Mouse (Mus musculus) T-helper 2 cell (primary cell): ENCODE data around the gene Afm.

ENCODE experiments used
- in situ Hi-C: fragments of 300-600 bp; cut with MboI, MseI; formaldehyde crosslinking; loops from one replicate; pipeline ENCODE4 v1.15.1; 2025; ENCODE audit warnings: high pct_unique_total_duplicates

Afm gene

DNA sequence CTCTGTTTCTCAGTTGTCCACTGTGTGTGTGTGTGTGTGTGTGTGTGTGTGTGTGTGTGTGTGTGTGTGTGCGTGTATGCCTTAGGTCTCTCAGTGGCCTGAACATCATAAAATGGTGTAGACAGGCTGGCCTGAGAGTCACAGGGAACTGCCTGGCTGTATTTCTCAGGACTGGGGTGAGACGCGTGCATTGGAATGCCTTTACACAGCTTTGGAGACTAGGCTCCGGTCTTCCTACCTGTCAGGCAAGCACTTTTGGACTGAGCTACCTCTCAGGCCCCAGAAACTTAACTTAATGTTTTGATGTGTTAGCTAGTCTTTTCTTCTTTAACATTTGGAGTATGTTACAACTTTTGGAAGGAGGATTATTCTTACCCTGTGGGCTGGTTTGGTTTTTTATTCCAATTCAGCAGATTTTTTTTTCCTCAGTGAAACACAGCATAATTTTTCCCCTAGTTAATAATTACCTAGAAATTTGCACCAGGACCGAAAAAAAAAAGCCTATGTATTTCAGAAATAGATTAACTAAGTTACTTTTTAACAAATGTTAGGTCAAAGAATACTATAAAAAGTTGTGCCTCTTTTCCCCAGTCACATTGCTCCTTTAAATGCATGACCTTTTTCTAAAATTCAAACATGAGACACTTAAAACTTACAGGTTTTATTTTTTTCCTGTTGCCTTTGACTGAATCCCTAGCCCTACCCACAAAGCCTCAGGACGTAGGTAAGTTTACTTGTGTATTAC, at the start of gene Afm:
TSS of gene Afm (plus strand) at position 577 of the 745 bp plus-strand sequence.
- in situ Hi-C loops = no loop called here

- in situ Hi-C loops = loop anchor here (10.0 kb wide), 1 partner anchor 814 kb away; no protein-coding TSS in a partner anchor
Measured at GRCm38 (mm10) chr5:90470836-90471235, 47.9 kb upstream of the Afm start.

DNA sequence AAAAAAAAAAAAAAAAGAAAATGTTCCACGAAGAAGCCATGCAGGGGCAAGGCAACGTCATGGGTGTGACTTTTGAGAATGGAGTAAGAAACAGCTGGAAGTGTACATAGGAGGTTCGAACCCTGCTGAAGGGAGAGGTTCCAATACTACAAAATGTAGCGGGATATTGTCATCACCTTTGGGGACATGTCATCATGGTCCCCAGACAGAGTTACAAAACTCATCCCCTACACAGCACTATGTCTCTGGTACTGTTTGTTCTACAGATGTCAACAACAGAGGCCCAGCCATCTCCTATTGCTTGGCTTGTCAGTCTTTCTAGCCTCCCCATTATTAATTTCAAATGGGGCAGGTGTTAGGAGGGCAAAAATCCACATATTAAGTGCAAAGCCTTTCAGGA, 44.8 kb upstream of the Afm start:
- in situ Hi-C loops = loop anchor here (10.0 kb wide), 1 partner anchor 811 kb away; no protein-coding TSS in a partner anchor

GRCm38 (mm10) chr5:90474369-90474768, 44.4 kb upstream of the Afm start:
- in situ Hi-C loops = loop anchor here (10.0 kb wide), 1 partner anchor 810 kb away; no protein-coding TSS in a partner anchor

DNA sequence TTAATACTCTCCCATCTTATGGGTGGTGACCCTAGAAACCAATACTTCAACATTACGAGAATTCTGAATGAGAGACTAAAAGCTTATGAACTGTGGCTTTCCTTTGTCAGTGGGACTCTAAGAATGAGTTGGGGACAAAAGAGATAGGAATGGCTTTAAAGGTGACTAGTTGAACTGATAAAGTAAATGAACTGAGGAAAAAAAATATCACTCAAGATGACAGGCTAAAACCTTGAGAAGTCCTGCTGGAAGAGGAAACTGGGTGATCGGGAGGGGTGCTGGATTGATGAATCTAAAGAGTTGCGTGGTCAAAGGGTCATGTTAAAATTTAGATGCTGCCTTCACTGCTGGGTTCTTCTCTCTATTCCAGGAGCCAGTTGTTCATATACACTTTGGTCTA, 42.0 kb upstream of the Afm start:
- in situ Hi-C loops = loop anchor here (10.0 kb wide), 1 partner anchor 808 kb away; no protein-coding TSS in a partner anchor

DNA sequence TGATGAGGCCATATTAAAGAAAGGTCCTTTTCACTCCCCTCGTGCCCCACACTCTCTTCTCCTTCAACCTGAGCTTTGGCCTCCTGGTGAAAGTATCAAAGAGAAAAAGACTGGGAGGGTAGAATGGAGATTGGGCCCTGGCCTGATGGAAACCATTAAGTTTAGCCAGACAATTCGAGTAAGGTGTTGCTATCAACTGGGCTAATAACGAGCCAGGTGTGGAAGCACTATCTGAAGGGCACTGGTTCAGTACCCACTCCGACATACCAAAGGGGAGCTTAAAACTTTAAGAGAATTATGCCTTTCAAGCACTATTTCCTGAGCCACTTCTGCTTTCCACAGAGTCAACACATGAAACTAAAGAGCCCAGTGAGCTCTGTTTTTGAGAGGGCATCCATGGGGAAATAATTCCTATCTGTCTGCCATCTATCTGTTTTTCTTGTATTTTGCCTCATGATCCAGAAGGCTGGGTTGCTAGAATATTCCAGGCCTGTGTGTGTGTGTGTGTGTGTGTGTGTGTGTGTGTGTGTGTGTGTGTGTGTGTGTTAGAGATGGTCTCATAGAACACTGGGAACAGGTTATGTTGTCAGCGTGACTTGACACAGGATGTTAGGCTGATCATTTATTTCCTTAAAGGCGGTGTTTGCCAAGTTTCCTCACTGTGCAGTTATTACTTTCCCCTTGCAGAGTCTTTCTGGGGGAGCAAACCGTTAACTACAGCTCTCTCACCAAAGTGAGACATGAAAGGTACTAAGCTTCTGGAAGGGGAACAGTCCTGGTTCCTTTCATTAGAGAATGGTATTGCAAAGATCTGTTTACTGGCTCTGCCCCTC, 41.2 kb upstream of the Afm start:
- in situ Hi-C loops = loop anchor here (10.0 kb wide), 1 partner anchor 807 kb away; no protein-coding TSS in a partner anchor

- in situ Hi-C loops = loop anchor here (10.0 kb wide), 1 partner anchor 806 kb away; no protein-coding TSS in a partner anchor
Measured at GRCm38 (mm10) chr5:90478886-90479285, 39.8 kb upstream of the Afm start.

GRCm38 (mm10) chr5:90485597-90485996, 33.1 kb upstream of the Afm start:
- in situ Hi-C loops = no loop called here

- in situ Hi-C loops = no loop called here
Measured at GRCm38 (mm10) chr5:90488323-90488722, 30.4 kb upstream of the Afm start.

GRCm38 (mm10) chr5:90490518-90490917, 28.2 kb upstream of the Afm start, which contains the start of gene Afp:
Gene Afp, plus strand, starts transcription at chr5:90490737.
- in situ Hi-C loops = loop anchor here (10.0 kb wide), 1 partner anchor 286 kb away; no protein-coding TSS in a partner anchor

DNA sequence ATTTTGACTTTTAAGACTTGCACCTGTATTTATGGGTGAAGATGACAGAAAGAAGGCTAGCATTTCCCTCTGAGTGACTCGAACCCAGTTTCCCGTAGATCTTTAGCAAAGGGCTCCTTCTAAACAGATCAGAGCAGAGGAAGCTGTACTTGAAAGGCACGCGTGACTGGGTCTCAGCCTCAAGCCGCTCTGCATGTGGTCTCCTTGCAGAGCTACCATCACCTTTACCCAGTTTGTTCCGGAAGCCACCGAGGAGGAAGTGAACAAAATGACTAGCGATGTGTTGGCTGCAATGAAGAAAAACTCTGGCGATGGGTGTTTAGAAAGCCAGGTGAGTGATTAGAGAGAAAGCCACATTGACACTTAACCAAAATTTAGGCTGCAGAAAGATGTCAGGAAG, 26.3 kb upstream of the Afm start:
- in situ Hi-C loops = loop anchor here (10.0 kb wide), 1 partner anchor 288 kb away; no protein-coding TSS in a partner anchor

DNA sequence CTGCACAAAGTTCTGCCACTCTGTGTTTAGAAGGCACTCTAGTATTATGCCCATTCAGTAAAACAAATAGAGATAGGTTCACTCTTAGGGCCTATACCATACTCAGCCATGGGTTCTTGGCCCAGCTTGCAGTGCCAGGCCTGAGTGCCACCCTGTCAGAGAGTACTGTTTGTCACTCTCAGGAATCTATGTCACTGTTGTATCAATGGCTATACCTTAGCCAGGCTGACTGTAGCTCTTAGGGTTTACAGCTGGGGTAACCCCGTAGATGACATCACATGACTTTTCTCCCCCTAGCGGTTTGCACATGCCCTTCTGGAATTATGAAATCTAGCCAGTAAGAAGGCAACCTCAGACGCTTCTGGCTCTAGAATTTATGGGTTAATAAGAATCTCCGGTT, 24.4 kb upstream of the Afm start:
- in situ Hi-C loops = loop anchor here (10.0 kb wide), 1 partner anchor 290 kb away; no protein-coding TSS in a partner anchor

- in situ Hi-C loops = loop anchor here (10.0 kb wide), 1 partner anchor 295 kb away; no protein-coding TSS in a partner anchor
Measured at GRCm38 (mm10) chr5:90499509-90499908, 19.2 kb upstream of the Afm start.

GRCm38 (mm10) chr5:90500714-90501113, 18.0 kb upstream of the Afm start:
- in situ Hi-C loops = loop anchor here (5.0 to 10.0 kb wide), 2 partner anchors 98 to 126 kb away; no protein-coding TSS in a partner anchor

GRCm38 (mm10) chr5:90501752-90502151, 17.0 kb upstream of the Afm start:
- in situ Hi-C loops = loop anchor here (5.0 to 10.0 kb wide), 2 partner anchors 99 to 127 kb away; no protein-coding TSS in a partner anchor

DNA sequence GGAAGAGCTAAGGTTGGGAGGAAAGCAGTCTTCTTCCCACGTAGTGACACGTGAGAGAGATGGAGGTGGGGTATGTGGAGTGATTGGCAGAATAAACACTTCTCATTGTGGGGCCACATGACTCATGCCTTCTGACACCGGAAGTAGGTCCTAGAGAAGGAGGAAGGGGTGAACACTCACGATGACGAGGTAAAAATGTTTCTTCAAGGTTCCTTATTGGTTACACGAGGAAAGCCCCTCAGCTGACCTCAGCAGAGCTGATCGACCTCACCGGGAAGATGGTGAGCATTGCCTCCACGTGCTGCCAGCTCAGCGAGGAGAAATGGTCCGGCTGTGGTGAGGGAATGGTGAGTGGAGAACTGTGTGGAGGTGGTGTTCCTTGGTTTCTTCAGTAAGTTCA, 14.0 kb upstream of the Afm start:
- in situ Hi-C loops = loop anchor here (5.0 to 10.0 kb wide), 2 partner anchors 102 to 130 kb away; no protein-coding TSS in a partner anchor

DNA sequence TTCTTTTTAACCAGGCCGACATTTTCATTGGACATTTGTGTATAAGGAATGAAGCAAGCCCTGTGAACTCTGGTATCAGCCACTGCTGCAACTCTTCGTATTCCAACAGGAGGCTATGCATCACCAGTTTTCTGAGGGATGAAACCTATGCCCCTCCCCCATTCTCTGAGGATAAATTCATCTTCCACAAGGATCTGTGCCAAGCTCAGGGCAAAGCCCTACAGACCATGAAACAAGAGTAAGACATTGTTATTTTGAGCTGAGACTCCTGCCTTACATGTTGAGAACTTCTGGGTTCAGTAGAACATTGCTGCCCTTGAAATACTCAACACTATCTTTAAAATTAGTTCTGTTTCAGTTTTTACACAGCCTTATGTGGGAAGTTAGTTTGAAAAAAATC, 12.2 kb upstream of the Afm start:
- in situ Hi-C loops = loop anchor here (10.0 kb wide), 1 partner anchor 132 kb away; no protein-coding TSS in a partner anchor

DNA sequence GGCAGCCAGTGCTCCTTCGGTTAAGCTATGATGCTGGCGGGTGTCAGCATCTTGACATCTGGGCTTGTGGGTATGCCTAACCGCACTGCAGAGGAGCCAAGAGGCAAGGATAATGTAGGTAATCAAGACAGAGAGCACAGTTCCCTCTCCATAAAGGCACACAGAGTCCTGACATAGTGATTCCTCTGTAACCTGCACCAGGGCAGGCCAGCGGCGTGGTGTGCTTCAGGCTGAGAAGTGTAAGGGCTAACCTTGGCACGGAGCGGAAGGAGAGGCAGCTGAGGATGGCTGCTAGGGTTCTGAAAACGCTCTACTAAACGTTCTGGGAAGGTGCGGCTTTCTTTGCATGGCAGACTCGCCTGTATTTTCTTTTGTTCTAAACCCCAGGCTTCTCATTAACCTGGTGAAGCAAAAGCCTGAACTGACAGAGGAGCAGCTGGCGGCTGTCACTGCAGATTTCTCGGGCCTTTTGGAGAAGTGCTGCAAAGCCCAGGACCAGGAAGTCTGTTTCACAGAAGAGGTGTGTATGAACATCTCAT, 11.3 kb upstream of the Afm start:
- in situ Hi-C loops = loop anchor here (10.0 kb wide), 1 partner anchor 133 kb away; no protein-coding TSS in a partner anchor

DNA sequence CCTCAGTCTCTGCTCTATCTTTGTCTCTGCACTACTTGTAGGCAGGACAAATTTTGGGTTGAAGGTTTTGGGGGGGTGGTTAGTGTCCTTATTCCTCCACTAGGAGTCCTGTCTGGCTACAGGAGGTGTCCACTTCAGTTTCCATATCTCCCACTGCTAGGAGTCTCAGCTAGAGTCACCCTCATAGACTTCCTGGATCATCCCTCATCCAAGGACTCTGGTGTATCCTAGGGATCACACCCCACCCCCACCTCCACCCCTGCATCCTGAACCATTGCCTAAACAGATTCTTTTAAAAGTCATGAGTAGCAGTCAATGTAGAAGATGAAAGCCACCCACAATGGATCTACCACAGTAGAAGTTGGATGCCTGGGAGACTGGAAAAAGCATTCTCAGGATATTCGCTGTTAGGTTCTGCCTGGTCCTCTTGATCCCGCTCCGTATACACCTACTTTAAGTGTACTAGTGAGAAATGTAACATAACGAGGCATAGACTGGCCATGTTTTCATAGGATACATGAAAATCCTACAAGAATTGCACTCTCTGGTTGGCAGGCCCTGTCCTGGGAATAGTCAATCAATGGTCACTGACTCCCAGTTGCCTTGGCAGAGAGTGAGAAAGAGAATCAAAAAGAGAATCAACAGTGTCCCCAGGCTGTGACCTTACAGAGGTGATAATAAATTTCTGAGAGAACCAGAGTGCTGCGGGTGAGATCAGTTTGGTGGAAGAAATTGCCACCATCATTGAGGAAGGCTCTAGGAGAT, 8.7 kb upstream of the Afm start:
- in situ Hi-C loops = loop anchor here (10.0 kb wide), 1 partner anchor 135 kb away; no protein-coding TSS in a partner anchor

DNA sequence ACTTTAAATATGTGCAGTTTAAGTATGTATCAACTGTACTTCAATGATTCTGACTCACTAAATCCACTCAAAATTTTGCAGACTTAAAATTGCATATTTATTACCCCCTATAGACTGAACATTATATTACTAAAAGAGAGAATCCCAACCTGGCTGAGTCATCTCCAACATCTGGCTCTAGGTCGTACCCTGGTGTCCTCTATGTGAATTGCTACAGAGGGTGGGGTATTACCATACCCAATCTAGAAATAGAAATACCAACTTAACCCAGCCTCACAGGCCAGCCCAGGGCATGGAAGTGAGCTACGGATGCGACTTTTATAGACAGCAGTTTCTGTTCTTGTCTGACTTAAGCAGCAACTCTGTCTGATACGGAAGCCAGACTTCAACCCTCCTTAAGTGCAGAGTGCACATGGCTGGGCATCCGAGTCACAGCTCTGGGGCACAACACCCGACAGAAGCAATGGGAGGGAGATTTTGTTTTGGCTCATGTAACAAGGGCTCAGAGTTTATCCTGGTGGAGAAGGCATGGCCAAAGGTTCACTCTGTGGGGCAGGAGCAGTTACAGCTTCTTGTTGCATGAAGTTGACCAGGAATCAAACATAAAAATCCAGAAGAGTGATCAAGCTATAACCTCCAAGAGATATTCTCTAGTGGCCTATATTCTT, 6.3 kb upstream of the Afm start:
- in situ Hi-C loops = no loop called here
